ENCODE assay signal across 15 mouse cellular contexts in genomic region chr2:174439961-174440360, GRCm38 (mm10). TPM values are rescaled to one million over a fixed set of nuclear protein-coding genes. Genes with fewer than 3 reads are reported as not detected.
"Had no signal": no experiment of that assay in that cellular context is flagged by ENCODE, and none has a peak within 500 bp of the region (broad histone marks: within the 10 kb centered on the region; RNA-seq: fewer than 3 reads in every experiment).

No protein-coding gene starts in this region.

- ATAC-seq: lung, postnatal 0 days; midbrain, embryonic 15.5 days had no signal

- H3K4me3 ChIP-seq: kidney, embryonic 15.5 days; left cerebral cortex, adult 2 months; limb, embryonic 15.5 days; midbrain, embryonic 15.5 days; neural tube, embryonic 13.5 days had no signal

- H3K9ac ChIP-seq: kidney, embryonic 15.5 days; limb, embryonic 15.5 days had no signal

- H3K36me3 ChIP-seq: midbrain, embryonic 15.5 days; neural tube, embryonic 13.5 days had no signal

- H3K27me3 ChIP-seq: kidney, embryonic 15.5 days; limb, embryonic 15.5 days; megakaryocyte, embryonic 14.5 days; midbrain, embryonic 15.5 days; neural tube, embryonic 13.5 days had no signal

- H3K27ac ChIP-seq: kidney, embryonic 15.5 days; left cerebral cortex, adult 2 months; limb, embryonic 15.5 days; midbrain, embryonic 15.5 days; neural tube, embryonic 13.5 days had no signal

- H3K9me3 ChIP-seq: kidney, embryonic 15.5 days; limb, embryonic 15.5 days; megakaryocyte, embryonic 14.5 days; midbrain, embryonic 15.5 days; neural tube, embryonic 13.5 days had no signal

- DNase-seq: kidney, adult 2 months; kidney, postnatal 14 days; lung, adult 2 months; retina, postnatal 1 day; right cerebral cortex, postnatal 4 days; spleen, adult 18-20 months; thymus, postnatal 4 days had no signal

RNA-seq across cellular contexts. Expression of gene Tubb1, which starts 10.5 kb away (rescaled TPM):
- total RNA-seq: layer of hippocampus, postnatal 25 days; left cerebral cortex, adult 2 months had no signal
